Mouse (Mus musculus) forebrain, embryonic 13.5 days (tissue): ENCODE measurements around the gene Rer1. TPM values are rescaled to one million over a fixed set of nuclear protein-coding genes. Genes with fewer than 3 reads are reported as not detected.
A peak's percentile ranks its signal among the peaks of the same experiment; 100 is the strongest.

Experiments
- ATAC-seq: fragments of 200-750 bp; cut with Nextera tagmentation; 2 replicates; pipeline ENCODE4 v1.8.0; 2017
- H3K27ac ChIP-seq: fragments of 300-500 bp; sonication (generic); 2 replicates; pipeline ENCODE4 v1.5.1; 2015; ENCODE audit warnings: inconsistent platforms, mild to moderate bottlenecking, moderate library complexity
- H3K27me3 ChIP-seq: fragments of 300-500 bp; sonication (generic); 2 replicates; pipeline ENCODE4 v1.6.1; 2015; ENCODE audit warnings: mild to moderate bottlenecking, inconsistent platforms
- H3K36me3 ChIP-seq: fragments of 300-500 bp; sonication (generic); 2 replicates; pipeline ENCODE4 v1.6.1; 2015; ENCODE audit warnings: mild to moderate bottlenecking, inconsistent platforms; ENCODE audit not compliant: poor library complexity, severe bottlenecking
- H3K4me1 ChIP-seq: fragments of 300-500 bp; sonication (generic); 2 replicates; pipeline ENCODE4 v1.6.1; 2015; ENCODE audit warnings: inconsistent platforms
- H3K4me2 ChIP-seq: fragments of 300-500 bp; sonication (generic); 2 replicates; pipeline ENCODE4 v1.6.1; 2015; ENCODE audit warnings: inconsistent platforms, mild to moderate bottlenecking, moderate library complexity
- H3K4me3 ChIP-seq: fragments of 300-500 bp; sonication (generic); 2 replicates; pipeline ENCODE4 v1.5.1; 2015; ENCODE audit warnings: mild to moderate bottlenecking, inconsistent platforms
- H3K9ac ChIP-seq: fragments of 300-500 bp; sonication (generic); 2 replicates; pipeline ENCODE4 v1.6.1; 2015; ENCODE audit warnings: mild to moderate bottlenecking, inconsistent platforms
- H3K9me3 ChIP-seq: fragments of 300-500 bp; sonication (generic); replicated peaks from 2 replicates; pipeline ENCODE4 v1.6.1; 2016; ENCODE audit warnings: inconsistent platforms
- WGBS: fragments of 180-500 bp; shearing (Covaris S2); methylation state at CpG from one replicate; pipeline ENCODE4 v1.1.7; 2015; 5-methylcytosine and 5-hydroxymethylcytosine counted together
- polyA plus RNA-seq: library from polyadenylated mRNA; unstranded; fragments of >200 nt; fragmentation: Nextera tagmentation; extraction: Ambion mirVana; gene quantifications from 2 replicates; pipeline ENCODE4 v1.2.1, GENCODE M21; 2015

The Rer1 gene
- polyA plus RNA-seq, 1 experiment from 2014 or later: 130 TPM

DNA sequence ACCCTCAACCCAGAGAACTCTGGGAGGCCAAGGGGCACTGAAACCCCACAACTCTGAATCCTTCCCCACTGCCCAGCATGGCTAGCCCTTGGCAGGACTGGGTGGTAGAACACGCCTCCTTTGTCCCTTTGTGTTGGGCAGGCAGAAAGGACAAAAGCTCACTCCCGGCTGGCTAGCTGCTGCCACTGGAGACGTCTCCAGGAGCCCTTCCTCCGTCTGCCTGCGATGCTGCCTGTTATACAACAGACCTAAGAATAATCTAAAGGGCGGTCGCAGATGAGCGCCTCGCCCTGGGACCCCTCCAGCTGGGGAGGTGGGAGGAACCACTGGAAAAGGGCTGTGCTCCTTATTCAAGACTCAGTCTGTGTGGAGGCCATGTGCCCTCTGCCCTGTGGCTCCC, 46.0 kb downstream of the Rer1 start:
- H3K4me1 ChIP-seq: peaks cover 35% of the 10 kb centered on the region
- no peak overlapping the region for H3K4me3 ChIP-seq
- no peaks in the 10 kb centered on the region for H3K36me3 ChIP-seq
- peaks cover 48% of the 10 kb centered on the region for H3K27me3 ChIP-seq
- WGBS: 0% methylated on average over 9 of the region's 9 CpGs
- H3K9ac ChIP-seq: peak overlapping the region; percentile 3; the same call in 1 of the 2 replicates
- ATAC-seq: 0 out of 2 replicates have a peak, but pooled peaks have one; percentile 16
- H3K4me2 ChIP-seq: peak overlapping the region; percentile 12; the same call in 1 of the 2 replicates
- H3K9me3 ChIP-seq: no peaks in the 10 kb centered on the region
- no peak overlapping the region for H3K27ac ChIP-seq

DNA sequence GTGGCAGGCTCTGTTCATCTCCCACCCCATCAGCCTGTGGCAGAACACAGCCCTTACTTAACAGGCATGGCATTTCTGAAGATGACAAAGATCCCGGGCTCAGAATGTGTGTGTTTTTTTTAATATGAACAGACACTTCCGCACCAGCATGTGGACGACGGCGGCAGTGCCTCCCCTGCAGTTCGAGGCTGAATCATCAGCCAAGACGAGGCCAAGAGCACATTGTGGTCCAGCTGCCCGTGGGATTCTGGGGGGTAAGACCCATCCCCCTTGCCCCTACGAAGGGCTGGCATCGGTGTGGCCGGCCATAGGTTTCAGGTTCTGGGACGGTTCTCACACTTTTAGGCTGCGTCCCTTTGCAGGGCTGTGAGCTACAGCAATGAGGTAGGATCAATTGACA, 51.4 kb downstream of the Rer1 start:
- ATAC-seq: no peak
- Histone ChIP-seq H3K36me3 (no peaks in the 10 kb centered on the region), H3K9me3 (no peaks in the 10 kb centered on the region), H3K4me3 (no peak overlapping the region), H3K4me1 (peaks cover 40% of the 10 kb centered on the region), H3K27ac (no peak overlapping the region), H3K9ac (no peak overlapping the region; the same call in 1 of the 2 replicates), H3K27me3 (peaks cover 28% of the 10 kb centered on the region), H3K4me2 (no peak overlapping the region)
- WGBS: 63% methylated on average over 13 of the region's 13 CpGs

DNA sequence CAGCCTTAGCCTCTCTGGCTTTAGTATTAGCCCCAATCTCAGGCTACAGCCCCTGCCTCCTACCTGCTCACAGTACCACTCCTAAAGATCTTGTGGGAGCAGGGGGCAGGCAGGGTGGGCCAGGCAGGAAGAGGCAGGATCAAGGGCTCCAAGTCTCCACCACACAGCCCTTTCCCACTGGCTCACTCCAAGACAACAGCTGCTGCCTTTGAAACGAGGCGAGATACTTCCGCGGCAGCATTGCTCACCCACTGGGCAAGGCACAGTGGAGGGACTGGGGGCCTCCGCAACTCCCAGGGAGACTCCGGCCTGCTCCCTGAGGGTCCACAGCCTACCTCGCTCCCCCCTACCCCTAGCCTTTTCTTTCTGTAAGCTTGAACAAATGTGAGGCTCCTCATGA, 52.0 kb downstream of the Rer1 start:
- WGBS: 27% methylated on average over 7 of the region's 7 CpGs
- H3K4me3 ChIP-seq: no peak overlapping the region
- no peak overlapping the region; the same call in 1 of the 2 replicates for H3K9ac ChIP-seq
- peaks cover 31% of the 10 kb centered on the region for H3K27me3 ChIP-seq
- ATAC-seq: no peak
- H3K9me3 ChIP-seq: no peaks in the 10 kb centered on the region
- peaks cover 36% of the 10 kb centered on the region for H3K4me1 ChIP-seq
- no peak overlapping the region for H3K27ac ChIP-seq
- no peak overlapping the region for H3K4me2 ChIP-seq
- H3K36me3 ChIP-seq: no peaks in the 10 kb centered on the region

DNA sequence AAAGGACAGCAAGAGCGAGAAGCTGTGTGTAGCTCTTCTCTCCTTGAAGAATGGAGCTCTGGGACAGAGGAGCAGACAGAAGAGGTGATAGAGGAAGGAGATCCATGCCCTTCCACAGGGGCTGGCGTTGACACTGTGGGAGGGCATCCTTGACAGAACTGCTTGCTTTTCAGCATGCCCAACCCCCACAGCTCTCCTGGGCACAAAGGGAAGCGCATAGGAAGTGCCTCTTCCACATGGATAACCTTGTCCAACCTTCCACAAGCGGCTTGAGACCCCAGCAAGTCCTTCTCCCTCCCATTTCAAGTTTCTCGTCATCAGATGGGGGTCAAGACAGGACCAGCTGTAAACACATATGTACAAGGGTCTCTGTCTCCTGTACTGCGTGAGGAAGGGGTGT, 53.1 kb downstream of the Rer1 start:
- Histone ChIP-seq H3K9me3 (no peaks in the 10 kb centered on the region), H3K9ac (0 out of 2 replicates have a peak overlapping the region, but pooled peaks have one; percentile 31), H3K4me2 (no peak overlapping the region), H3K36me3 (no peaks in the 10 kb centered on the region), H3K27ac (no peak overlapping the region), H3K4me1 (peaks cover 42% of the 10 kb centered on the region), H3K27me3 (peaks cover 31% of the 10 kb centered on the region), H3K4me3 (no peak overlapping the region)
- 33% methylated on average over 6 of the region's 6 CpGs for WGBS
- no peak for ATAC-seq

DNA sequence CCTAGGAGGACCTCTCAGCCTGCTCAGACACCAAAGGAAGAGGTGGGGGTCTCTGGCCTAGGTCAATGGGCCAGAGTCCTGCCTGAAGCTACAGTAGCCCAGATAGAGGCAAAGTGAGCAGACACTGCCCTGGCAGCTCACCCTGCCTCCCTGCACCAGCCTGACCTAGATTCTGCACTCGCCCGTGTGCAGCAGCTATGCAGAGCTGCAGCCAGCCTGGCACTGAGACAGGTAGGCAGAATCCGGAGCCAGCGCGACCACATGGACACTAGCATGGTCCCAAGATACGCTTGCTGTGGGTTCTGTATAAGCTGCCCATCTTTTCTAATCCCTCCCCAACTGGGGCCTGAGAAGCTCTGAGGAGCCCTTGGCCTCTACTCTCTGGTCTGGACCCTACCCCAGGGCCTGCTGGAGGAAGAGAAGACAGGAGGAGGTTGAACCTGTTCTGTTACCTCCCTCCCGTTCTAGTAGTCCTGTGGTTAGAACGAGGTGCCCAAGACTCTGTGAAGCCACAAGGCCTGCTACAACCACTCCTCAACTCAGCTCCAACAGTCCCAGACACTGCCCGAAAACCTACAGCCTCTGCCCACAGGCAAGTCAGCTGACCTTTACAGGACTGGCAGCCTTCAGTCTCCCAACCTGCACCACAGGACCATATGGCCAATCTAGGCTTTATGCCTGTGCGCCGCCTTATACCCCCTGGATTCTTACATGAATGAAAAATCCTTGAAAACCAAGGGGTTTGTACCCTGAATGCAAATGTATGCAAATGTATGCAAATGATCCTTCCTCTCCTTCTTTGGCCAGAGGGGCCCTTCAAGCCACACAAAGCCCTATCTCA, 61.8 kb downstream of the Rer1 start:
- H3K4me1 ChIP-seq: peaks cover 52% of the 10 kb centered on the region
- H3K27me3 ChIP-seq: no peaks in the 10 kb centered on the region; the same call in 1 of the 2 replicates
- WGBS: 68% methylated on average over 11 of the region's 11 CpGs
- ATAC-seq: peak; percentile 56
- H3K9ac ChIP-seq: peak overlapping the region; percentile 26; the same call in 1 of the 2 replicates
- H3K36me3 ChIP-seq: no peaks in the 10 kb centered on the region
- H3K4me2 ChIP-seq: no peak overlapping the region; the same call in 1 of the 2 replicates
- H3K4me3 ChIP-seq: no peak overlapping the region
- no peaks in the 10 kb centered on the region for H3K9me3 ChIP-seq
- peak overlapping the region; percentile 76 for H3K27ac ChIP-seq

Other genes with a start within 250 kb of the Rer1 start
- 0.31 and 0.45 TPM in 2 replicates for gene Ttc34, start 248.9 kb downstream of the Rer1 start, polyA plus RNA-seq
- 0.12 and 0.24 TPM in 2 replicates for gene Mmel1, start 216.8 kb downstream of the Rer1 start, polyA plus RNA-seq
- 29.5 and 34.1 TPM in 2 replicates for gene Fam213b, start 187.2 kb downstream of the Rer1 start, polyA plus RNA-seq
- gene Tnfrsf14, start 157.8 kb downstream of the Rer1 start, polyA plus RNA-seq: 0.14 and 0.28 TPM in 2 replicates
- 243 and 266 TPM in 2 replicates for gene Hes5, start 125.5 kb downstream of the Rer1 start, polyA plus RNA-seq
- gene Pank4, start 122.3 kb downstream of the Rer1 start, polyA plus RNA-seq: 41.1 and 45.0 TPM in 2 replicates
- gene Plch2, start 29.6 kb downstream of the Rer1 start, polyA plus RNA-seq: 5.9 and 6.3 TPM in 2 replicates
- 18.5 and 22.8 TPM in 2 replicates for gene Pex10, start 19.4 kb downstream of the Rer1 start, polyA plus RNA-seq
- 7.4 and 9.4 TPM in 2 replicates for gene Morn1, start 195 bp upstream of the Rer1 start, polyA plus RNA-seq
- gene Ski, start 136.2 kb upstream of the Rer1 start, polyA plus RNA-seq: 11.3 and 12.0 TPM in 2 replicates
- gene Faap20, start 163.4 kb upstream of the Rer1 start, polyA plus RNA-seq: 90.3 and 93.2 TPM in 2 replicates